Mouse (Mus musculus) megakaryocyte-erythroid progenitor cell, adult 5-6 weeks (primary cell): ENCODE results near the gene Cand1. TPM values are rescaled to one million over a fixed set of nuclear protein-coding genes. Genes with fewer than 3 reads are reported as not detected.

Source experiments
- ATAC-seq: replicated peaks from 2 replicates; pipeline ENCODE4 v1.8.0; 2016; ENCODE audit warnings: mild to moderate bottlenecking, inconsistent platforms; ENCODE audit not compliant: severe bottlenecking, poor library complexity, low FRiP score, low TSS enrichment
- total RNA-seq, 2 experiments: library from RNA; stranded (forward) in 1 of 2; stranded (reverse) in 1 of 2; fragments of 200-1000, 215-1000 nt in 1 of 2; fragments of >200 nt in 1 of 2; fragmentation: Nextera tagmentation in 1 of 2; gene quantifications; 2 replicates each; pipeline ENCODE4 v1.2.3; 2014 to 2017

Cand1 gene
- total RNA-seq, 2 experiments from 2014 or later: 44.9 to 66.7 TPM

DNA sequence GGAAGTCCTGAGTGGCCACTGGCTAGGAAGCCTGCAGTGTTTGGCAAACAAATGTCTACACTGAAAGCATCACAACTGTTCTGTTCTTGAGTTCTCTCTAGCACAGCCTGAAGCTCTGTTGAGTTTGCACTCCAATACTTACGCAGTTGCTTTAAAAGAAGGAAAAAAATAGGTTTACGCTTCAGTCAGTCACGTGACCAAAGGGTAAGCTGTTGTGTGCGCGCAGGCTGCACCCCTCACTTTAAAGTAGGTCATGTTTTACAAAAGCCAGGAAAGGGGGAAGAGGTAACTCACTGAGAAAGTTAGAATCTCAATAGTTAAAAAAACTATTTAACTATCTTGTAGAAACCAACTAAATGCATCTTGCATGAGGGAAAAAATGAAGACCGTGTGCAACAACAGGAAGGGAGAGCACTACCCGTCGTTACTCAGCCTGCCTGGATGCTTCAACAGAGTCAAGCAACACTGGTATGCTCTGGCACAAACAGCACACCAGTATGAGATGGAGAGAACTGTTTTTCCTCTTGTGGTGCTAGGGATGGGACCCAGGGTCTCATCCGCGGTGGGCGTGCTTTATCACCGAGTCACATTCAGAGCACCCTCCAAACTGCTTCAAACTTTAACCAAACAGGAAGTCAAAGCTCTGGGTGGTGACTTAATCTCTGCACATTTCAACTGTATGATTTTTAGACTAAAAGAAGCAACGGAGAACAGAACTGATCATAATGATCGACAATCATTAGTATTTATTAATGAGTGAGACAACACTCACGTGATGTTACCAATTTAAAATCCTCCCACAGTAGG lies 21.4 kb downstream of the Cand1 start:
- ATAC-seq: no peak

DNA sequence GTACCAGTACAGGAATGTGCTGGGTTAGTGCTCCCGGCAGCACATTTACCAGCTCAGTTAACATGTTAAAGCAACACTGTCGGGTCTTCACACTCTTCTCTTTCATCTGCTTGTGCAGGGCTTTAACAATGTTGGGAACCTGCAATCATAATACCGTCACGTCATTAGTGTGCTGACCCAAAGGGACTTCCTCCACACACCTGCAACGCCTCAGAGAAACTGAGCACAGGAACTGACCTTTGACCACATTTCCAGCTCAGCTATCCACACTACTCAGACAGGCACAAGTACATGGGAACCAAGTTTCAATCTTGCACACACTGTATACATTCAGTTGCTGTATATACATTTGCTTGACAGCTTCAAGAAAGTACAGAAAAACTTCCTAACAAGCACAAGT lies 27.4 kb downstream of the Cand1 start:
- no peak for ATAC-seq

DNA sequence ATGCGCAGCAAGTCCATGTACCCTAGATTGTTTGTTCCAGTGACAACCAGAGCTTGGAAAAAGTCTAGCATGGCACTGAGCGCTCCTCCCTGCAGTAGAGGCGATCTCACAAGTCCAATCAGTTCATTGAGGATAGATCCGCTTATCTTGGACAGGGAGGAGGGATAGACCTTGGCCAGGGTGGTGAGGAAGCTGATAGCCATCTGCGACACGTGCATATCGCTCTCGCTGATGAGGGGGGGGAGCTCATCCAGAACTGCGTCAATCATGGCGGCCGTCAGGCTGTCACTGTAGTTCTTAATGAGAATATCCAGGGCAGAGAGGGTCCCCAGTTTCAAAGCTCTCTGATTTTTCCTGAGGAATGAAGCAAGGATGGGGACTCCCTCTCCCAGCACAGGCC lies 28.6 kb downstream of the Cand1 start:
- no peak for ATAC-seq

DNA sequence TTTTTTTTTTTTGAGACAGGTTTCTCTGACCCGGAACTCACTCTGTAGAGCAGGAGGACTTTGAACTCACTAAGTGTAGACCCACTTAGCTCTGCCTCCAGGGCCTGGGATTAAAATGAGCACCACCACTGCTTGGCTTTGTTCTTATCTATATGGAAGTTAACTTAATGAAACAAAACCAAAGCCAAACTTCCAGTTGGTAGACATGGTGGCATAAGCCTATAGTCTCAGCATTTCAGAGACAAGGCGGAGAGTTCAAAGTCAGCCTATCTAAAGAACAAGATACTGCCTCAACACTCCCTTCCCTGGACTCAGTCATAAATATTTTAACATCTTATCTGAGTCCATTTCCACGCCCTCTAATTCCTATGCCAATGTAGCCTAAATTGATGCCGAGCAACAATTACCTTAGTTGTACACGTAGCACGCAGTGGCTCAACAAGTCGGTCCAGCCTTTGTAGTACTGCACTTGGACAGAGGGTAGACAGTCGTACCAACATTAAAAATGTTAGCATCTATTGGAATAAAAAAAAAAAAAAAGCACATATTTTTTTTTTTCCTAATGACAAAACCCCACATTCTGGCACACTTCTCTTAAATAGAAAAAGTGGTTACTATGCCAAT lies 33.4 kb downstream of the Cand1 start:
- ATAC-seq: no peak

DNA sequence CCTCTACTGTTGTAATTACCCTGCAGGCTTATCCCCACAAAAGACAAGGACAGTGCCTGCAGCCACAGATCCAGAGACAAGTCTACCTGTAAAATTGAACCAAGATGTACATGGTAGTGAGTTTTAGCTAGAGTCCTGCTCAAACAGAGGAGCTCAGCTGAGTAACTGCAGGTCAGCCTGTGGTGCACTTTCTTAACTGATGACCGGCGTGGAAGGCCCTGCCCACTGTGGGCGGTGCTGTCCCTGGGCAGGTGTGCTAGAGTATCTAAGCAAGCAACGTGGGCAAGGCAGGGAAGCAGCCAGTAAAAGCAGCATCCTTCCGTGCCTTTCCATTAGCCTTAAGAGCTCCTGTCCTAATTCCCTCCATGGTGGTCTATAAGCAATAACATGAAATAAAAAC lies 34.6 kb downstream of the Cand1 start:
- peak; percentile 30; the same call in 1 of the 2 replicates for ATAC-seq

DNA sequence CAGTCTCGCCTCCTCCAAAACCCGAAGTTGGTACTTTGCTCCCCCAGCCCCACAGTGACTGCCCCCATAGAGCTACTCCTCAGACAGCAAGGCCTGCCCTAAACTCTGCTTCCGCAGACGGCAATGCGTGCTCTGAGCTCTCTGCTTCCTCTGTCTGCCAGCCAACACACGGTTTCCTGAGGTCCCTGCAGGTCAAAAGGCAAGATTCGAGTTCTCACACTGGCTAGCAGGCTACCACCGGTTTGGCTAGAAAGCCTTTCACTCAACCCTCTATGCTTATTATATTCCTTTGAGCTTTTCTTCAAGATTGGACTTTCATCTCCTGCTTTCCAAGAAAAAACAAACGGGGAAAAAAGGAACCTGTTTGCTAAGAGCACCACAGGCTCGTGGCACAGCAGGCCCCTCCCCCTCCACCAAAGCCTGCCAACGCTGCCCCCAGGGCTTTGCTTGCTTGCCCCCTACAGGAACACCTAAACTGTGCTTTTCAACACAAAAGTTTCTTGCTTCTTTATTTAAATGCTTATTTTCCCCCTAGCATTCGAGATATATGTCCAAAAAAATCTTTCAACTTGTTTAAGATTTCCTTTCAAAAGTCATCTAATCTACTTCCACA lies 35.4 kb downstream of the Cand1 start:
- ATAC-seq: no peak

DNA sequence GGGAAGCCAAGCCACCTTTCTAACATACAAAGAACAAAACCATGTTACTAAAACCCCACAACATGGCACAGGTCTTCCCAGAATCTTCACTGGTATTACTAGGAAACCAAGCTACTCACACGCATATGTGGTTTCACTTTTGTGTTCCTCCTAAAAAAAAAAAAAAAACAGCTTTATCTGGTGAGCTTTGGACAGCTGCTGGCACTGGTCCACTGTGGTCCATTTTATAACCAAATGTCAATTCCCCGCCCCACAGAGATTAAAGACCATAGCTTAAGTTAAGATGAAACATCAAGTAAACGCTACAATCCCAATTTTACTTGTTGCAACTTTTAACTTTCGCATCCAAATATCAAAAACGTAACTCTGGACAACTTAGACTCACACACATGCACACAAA lies 40.0 kb downstream of the Cand1 start:
- no peak for ATAC-seq

DNA sequence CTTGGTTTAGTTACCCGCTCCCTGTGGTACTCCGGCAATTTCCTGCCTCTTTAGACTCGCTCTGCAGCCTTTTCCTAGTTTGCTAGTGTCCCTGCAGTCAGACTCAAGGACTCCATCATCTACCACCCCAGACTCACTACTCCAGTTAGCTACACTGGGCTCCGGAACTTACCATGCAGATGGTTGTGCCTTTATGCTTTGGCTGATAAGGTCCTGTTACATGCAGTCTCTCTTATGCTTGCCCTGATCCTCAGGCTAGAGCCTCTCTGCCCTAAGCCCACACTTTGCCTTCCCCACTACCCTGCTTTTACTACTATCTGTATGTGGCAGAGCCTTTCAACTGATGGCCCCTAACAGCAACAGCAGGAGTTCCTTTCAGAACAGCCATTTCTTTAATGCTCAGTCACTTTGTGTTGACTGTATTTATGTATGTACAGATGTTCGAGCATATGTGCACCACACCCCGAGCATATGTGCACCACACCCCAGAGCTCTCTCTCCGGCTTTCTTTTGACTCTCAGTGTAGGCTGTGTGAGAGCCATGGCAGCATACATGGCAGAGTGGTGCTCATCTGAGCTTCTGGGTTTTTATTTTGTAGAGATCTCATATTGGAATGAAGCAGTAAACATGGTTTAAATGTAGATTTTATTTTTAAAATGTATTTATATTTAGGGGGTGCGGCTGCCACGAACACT lies 41.5 kb downstream of the Cand1 start:
- ATAC-seq: peak; percentile 46

DNA sequence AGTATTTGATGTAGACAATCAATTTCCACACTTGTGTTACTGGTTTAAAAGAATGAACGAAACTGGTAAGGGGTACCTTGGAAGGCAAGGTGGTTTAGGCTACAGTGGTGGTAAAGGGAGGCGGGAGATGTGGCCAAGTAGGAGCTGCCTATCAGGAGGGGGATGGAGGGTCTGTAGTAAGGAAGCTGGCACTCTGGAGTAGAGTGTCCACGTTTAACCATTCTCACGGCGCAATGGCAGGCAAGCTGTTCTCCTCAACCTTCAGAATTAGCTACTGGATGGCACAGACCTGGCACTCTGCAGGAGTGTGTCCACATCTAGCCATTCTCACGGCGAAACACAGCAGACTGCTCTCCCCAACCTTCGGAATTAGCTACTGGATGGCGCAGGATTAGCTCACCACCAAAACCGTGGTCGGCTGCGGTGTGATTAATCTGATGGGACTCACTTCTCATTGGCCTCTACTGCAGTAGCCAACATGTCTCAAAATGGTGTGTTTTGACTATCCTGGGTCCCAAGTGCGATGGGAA lies 42.2 kb downstream of the Cand1 start:
- no peak for ATAC-seq

DNA sequence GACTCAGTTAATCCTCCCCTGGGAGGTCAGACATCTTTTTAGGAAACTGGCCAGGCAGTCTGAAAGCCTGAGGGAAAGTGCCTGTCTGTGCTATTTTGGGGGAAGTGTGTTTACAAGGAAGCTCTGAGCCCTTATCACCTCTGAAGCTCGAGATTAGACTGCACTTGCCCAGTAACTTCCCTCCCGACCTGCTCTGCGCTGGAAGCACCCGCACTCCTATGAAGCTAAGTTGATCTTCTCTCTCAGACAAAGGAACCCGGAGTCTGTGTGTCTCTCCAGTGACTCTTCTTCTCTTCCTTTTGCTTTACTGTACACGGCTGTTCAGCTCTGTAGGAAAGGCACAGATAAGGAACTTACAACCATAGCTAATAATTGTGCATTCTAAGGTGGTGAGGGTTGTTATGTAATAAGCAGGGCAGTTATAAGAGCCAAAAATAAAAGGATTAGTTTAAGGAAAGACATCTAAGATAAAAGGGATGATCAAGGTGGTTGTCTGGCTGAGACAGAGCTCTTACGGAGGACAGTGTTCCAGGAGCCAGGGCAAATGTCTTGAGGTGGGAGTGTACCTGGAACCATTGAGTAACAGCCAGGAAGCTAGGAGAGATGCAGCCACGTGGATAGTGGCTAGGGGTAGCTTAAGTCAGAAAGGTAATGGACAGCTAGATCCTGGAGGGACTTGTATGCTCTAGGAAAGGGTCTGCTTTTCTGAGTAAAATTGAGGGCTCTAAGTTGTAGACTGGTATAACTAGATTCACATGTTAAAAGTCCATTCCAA lies 47.1 kb downstream of the Cand1 start:
- ATAC-seq: peak; percentile 86

DNA sequence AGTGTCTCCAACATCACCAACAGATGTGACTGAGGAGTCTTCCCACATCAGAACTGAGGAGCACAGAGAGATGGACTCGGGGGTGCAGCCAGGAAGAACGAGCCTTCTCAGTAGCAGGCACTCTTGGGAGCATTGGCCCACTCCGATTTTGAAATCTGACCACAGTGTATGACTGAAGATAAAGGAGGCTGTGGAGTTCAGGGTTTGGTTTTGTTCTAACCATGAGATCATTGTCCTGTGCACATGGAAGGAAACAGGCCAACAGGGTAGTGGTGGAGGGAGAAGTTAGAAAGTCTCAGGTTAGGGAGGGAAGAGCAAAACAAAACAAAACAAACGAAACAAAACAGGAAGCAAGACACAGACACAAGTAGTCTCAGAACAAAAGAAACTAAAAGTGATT lies 52.1 kb downstream of the Cand1 start:
- ATAC-seq: no peak

DNA sequence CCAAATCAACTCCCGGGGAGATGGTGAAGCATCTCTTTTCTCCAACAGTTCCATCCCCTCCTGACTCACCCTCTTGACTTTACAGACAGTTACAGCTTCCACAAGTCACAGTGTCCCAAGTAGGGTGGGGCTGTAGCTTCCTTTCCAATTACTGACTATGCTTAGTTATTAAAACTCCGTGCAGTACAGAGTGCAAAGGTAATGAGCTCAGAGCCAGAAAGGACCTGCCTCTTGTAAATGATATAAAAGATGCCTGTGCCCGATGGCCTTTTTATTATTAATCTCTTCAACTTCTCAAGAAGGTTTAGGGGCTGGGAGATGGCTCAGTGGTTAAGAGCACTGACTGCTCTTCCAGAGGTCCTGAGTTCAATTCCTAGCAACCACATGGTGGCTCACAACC lies 70.2 kb downstream of the Cand1 start:
- ATAC-seq: no peak

DNA sequence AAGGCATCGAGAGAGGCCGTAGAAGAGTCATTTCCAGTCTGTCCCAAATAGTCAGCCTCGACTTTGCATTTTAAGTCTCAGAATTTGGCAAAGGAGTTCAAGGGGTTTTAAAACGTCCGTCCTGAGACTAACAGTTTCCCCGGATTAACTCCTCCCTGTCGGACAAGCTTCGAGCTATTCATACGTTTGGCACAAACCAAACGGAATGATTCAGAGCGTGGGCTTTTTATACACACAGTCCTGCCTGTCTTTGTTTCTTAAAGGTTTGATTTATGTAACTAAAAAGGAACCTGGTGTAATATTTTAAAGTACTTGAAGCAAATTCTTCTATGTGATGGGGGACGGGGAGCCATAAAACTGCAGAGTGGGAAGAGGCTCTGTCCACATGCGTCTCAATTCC lies 70.6 kb downstream of the Cand1 start:
- ATAC-seq: no peak

DNA sequence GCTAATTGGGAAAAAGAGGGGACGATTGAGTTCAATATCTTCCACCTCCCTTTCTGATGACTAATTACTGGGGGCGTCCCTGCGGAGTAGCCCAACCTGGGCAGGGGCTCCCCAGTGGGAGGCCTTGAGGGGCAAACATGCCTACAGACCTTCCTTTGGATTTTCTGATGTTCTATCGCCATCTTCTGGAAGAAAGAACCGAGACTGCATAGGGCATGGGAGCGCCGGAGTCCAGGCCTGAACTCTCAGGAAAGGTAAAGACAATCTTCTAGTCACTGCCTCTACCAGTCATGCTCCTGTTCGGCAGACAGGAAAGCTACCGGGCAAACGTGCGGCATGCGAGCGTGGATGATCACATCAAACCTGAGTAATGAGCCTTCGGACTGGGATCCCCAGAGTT lies 71.1 kb downstream of the Cand1 start:
- ATAC-seq: no peak

DNA sequence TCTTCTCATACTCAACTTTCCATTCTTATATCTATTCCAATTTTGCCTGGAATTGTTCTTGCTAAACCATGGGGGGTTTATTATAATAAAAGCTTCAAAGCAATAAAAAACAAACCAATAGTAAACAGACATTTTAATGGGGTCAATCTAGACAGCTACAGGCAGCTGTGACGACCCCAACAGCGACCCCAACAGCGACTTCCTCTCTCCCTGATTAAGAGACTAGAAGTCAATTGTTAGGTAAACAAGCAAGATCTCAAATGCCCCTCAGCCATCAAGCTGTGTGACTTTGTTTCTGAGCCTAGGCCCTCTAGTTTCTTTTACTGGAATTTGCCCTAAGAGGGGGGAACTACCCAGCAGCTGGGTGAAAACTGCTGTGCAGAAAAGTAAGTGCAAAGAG lies 72.0 kb downstream of the Cand1 start:
- no peak for ATAC-seq

DNA sequence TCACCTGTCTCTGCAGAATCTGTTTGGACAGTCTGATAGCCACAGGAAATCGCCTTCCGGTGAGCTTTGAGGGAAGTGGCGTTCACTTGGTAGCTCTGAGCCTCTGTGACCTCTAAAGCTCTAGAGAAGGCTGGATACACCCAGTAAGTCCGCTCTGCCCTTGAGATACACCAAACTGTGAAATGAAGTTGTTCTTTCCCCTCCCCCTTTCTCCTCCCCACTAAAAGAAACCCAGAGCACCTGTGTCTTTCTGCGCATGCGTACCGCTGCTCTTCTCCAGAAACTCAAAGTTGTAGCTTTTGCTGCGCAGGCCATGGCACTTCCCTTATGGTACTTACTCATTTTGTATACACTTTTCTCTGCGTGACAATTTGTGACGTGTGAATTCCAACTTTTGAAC lies 74.8 kb downstream of the Cand1 start:
- ATAC-seq: no peak

DNA sequence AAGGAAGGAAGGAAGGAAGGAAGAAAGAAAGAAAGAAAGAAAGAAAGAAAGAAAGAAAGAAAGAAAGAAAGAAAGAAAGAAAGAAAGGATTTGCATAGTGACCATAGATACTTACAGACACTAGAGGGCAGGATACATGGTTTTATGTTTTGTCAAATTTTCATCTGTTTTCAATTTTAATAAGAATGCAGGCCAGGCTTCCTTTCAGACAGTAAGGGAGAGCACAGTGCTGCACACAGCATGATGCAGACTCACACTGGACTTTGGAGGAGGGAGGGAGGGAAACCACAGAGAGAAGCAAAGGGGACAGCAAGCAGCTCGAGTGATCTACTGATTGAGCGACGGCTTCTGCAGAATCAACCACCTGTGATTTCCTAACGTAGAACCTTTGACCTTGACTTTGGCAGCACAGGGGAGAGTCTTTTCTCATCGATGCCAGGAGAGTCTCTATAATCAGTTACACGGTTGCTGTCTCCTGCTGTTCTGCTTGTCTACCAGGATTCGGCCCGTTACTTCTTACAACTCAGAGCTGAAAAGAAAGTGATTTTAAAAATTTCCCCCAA lies 78.0 kb downstream of the Cand1 start:
- no peak for ATAC-seq

DNA sequence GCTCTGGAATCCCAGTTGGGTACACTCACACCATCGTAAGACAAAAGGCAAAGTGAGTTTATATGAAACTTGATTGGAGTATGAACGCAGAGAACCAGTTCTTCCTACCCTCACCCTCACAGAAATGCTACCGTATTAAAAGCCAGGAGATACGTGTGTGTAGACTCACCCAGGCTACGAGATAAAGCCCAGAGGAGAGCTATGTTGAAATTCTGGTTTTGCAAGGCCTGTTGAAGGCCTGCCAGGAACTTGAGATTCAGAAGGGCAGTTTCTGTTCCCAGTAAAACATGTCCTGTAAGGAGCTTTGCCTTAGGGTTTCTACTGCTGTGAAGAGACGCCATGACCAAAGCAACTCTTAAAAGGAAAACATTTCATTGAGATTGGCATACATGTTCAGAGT lies 79.7 kb downstream of the Cand1 start:
- no peak for ATAC-seq

DNA sequence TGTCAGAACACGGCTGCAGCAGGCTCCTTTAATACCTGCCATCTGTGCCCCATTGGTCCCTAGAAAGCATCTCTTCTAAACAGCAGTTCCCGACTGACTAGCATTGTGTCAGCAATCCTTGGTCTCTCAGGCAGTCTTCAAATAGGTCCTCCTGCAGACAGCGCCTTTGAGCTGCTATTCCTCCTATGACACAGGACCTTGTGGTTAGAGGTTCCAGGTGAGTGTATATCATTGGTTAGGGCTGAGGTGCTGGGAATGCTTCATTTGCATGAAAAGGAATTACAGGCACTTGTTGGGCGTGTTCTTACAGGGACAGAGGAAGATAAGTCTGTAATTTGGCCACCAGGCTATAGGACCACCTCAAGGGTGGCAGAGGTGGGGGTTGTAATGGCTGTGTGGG lies 90.6 kb downstream of the Cand1 start:
- no peak for ATAC-seq
